Mouse (Mus musculus) ovary, postnatal 10 days (tissue): ENCODE results near the gene Sept11.

ENCODE experiments used
- DNase-seq: peaks from one replicate; pipeline ENCODE4 v3.0.0; 2022; ENCODE audit warnings: low spot score

The Sept11 gene

DNA sequence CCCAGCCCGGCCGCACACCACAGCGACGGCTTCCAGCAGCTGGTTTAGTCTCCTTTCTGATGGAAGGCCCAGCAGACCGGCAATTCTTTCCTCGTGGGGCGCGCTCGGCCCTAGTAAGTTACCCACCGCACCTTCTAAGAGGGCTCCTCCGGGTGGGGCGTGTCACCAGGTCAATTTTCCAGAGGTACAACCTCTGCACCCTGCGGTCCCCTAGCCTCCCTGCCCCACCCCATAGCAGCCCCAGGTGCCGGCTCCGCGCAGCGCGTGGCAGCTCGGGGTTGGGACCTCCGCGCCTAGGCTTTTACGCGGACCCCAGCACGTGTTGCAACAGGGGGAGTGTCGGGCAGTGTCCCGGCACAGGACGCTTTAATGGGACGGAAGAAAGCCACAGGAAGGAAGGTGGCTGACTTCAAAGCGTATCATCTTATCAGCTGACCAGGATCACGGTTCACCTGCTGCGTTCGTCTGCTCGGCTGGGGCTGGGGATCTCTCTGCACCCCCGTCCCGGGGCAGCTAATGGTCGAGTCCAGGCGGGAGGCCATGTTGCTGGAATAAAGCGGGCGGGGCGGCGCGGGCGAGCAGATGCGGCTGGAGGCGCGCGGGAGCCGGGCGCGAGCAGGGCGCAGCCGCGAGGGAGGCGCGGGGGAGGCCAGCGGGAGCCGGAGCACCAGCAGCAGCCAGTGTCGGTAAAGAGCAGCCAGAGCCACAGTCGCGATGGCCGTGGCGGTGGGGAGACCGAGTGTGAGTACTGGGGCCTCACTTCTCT, at the start of gene Sept11:
Gene Sept11, plus strand, starts transcription at position 581 of the 766 bp plus-strand sequence.
- DNase-seq = peak; percentile 95

- DNase-seq = no peak
Observed at GRCm38 (mm10) chr5:93043688-93044583, 49.3 kb upstream of the Sept11 start.

- no peak for DNase-seq
Observed at GRCm38 (mm10) chr5:93044584-93045370, 48.5 kb upstream of the Sept11 start, which contains the start of gene Sowahb. TSS of gene Sowahb (minus strand) at chr5:93045022.

DNA sequence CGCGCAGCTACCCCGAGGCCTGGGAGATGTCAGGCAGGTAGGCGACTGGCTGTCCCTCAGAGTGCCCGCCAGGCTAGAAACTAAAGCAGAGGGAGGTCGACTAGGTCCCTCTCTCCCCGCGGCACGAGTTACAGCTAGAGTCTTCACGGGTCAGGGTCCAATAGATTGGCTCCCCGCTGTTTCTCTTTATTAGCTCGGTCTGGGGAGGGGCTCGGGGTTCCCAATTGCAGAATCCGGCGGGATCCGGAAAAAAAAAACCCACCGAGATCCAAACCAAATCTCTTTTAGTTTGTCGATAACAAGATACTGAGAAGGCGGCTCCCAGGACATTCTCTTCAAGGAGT, 47.9 kb upstream of the Sept11 start:
- no peak for DNase-seq

DNA sequence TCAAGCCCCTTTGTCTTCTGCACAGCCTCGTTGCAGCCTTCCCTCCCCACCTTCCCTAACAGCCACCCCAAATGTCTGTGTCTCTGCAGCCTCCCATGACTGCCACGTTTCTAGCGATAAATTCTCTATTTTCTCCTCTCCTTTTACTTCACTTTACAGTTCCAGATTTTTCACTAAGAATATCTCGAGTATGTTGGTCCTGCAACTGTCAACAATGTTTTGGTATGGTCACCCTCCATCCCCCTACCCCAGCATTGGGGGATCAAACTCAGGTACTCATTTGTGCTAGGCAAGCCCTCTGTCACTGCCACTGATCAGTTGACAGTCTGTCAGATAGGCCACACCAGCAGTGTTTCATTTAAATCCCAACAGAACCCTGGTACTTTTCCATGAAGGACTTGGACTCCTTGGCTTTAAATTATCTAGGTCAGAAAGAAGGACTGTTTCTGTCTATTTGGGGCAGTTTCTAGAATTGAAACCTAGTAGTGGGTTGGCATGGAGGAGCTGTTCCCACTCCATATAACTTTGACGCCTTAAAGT, 46.9 kb upstream of the Sept11 start:
- no peak for DNase-seq

DNA sequence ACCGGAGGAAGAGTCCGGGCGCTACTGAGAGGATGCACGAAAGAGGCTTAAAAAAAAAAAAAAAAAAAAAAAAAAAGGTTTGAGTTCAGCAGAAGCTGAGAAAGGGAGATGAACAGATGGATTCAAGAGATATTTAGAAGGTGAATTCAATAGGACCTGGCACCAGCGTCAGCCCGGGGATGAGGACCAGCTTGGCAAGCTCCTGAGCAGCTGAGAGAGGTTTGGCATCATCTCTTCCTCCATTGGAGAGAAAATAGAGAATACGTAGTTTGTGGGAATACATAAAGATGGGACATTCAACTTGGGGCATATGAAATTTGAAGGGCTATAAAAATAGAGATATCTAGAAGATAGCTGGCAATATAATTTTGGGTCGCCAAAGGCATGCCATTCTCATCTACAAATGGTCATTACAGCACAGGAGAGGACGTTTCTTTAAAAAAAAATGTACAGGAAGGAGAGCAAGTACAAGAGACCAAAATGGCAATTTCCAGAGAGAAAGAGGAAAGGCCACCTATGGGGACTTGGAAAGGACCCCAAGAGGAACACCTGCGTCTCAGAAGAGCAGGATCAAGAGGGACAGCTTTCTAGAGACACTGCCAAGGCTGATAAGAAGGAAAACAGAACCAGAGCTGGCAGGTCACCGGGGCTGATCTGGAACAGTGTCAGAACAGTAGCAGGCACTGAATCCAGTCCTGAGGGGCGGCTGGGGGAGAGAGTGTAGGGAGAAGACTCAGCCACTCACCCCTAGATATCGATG, 44.6 kb upstream of the Sept11 start:
- DNase-seq = no peak

GRCm38 (mm10) chr5:93049971-93050370, 43.3 kb upstream of the Sept11 start:
- DNase-seq = no peak

- DNase-seq = no peak
Observed at GRCm38 (mm10) chr5:93051041-93051440, 42.2 kb upstream of the Sept11 start.

GRCm38 (mm10) chr5:93051951-93052350, 41.3 kb upstream of the Sept11 start:
- DNase-seq = no peak

DNA sequence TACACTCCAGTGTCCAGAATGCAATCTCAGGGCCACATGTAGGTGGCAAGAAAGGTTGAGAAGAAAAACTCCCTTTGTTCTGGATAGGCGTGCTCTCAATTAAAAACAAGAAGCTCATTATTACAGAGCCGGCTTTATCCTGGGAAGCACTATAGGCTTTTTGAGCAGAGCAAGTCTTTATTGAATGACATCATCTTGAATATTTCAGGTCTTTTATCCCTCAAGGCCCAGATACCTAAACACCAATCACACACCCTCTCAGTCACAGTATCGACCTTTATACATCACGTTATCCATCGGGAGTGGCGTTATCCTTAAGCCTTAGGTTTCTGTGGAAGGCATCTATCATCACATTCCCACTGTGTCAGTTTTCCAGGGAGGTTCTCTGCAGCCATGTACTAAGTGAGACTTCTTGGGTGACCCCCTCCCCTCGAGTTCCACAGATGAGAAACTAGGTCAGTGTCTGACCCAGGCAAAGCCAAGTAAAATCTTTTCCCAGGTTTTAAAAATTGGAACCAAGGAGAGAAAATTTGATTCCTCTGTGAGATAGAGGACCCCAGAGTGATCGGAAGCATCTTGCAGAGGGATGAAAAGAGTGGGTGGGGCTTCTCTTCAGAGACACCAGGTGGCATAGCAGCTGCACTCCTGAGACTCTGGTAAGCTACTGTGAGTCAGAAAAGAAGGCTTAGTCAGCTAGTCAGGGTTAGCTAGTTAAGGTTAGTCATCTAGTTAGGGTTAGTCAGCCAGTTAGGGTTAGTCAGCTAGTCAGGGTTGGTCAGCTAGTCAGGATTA, 39.4 kb upstream of the Sept11 start:
- DNase-seq = no peak

DNA sequence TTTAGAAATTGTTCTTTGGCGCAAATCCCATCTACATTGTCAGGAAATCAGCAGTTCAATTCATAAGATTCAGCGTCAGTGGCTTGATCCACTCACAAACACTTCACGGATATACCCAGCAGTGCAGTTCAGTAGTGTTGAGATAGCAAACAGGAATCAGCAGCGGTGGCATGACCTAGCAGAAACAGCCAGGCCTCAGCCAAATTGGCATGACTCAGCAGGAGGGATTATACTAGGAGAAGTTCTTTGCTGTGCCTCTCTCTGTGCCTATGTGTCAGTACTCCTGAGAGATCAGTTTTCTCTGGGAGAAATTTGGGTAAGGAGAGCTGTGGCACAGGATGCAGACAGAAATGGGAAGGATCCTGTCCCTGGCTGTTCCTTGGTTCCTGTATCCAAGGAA, 32.4 kb upstream of the Sept11 start:
- no peak for DNase-seq

DNA sequence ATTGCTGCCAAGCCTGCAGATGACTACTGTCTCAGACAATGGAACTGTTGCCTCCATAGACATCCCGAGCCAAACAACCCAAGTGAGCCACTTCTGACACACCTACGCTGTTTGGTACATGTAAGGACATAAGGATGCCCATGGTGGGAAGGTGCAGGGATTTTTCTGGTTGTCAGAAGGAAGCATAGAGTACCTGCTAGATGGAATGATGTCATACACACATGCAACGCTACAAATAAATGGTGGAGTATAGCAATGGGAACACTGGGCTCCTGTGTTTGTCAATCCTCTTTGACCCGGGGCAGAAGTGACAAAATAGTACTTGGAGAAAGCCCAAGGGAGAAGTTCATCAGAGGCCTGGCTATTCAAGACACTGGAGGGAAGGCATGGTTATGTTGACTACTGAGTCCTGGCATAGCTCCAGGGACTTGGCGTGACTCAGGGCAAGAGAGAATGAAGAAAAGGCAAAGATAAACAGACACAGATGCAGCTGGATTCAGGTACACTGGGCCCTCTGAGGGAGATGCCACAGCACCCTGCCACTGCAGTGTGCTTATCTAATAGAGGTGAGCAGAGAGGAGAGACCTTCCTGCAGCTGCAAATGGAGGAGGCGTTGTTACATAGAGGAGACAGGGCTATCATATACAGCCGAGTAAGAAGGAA, 15.4 kb upstream of the Sept11 start:
- DNase-seq = no peak

DNA sequence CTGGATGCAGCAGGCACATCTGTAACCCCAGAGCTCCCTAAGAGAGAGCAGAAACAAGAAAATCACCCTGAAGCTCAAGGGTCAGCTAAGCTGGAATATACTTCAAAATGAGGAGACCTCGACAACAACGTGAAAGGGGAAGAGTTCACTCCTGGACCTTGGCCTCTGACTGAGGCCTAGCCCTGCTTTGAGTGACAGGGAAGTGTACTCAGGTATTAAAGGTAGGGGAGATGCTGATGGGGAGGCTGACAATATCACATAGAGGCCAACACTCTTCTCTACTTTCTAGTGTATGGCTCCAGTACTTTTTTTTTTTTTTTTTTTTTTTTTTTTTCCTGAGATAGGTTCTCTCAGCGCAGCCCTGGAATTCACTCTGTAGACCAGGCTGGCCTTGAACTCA, 13.6 kb upstream of the Sept11 start:
- DNase-seq = no peak

- DNase-seq = no peak
Observed at GRCm38 (mm10) chr5:93085015-93085598, 8.1 kb upstream of the Sept11 start.

- DNase-seq = no peak
Observed at GRCm38 (mm10) chr5:93085900-93086299, 7.3 kb upstream of the Sept11 start.

DNA sequence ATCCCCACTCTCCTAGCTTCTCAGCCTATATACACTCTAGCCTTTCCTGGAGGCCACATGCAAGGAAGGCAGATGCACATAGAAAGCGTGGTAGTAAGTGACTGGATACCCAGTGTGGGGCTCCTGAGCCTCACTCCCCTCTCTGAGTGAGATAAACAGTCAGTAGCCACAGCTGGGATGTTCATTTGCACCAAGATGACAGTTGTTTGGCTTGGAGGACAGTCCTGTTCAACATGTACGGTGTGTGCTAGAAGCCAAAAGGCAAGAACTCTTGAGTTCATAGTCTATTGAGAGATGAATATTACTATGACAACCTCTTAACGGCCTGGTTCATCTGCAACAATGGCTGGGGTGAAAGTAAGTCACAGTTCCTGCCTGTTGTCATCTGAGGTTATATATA, 2.0 kb upstream of the Sept11 start:
- DNase-seq = no peak

GRCm38 (mm10) chr5:93092147-93092781, 973 bp upstream of the Sept11 start:
- no peak for DNase-seq

DNA sequence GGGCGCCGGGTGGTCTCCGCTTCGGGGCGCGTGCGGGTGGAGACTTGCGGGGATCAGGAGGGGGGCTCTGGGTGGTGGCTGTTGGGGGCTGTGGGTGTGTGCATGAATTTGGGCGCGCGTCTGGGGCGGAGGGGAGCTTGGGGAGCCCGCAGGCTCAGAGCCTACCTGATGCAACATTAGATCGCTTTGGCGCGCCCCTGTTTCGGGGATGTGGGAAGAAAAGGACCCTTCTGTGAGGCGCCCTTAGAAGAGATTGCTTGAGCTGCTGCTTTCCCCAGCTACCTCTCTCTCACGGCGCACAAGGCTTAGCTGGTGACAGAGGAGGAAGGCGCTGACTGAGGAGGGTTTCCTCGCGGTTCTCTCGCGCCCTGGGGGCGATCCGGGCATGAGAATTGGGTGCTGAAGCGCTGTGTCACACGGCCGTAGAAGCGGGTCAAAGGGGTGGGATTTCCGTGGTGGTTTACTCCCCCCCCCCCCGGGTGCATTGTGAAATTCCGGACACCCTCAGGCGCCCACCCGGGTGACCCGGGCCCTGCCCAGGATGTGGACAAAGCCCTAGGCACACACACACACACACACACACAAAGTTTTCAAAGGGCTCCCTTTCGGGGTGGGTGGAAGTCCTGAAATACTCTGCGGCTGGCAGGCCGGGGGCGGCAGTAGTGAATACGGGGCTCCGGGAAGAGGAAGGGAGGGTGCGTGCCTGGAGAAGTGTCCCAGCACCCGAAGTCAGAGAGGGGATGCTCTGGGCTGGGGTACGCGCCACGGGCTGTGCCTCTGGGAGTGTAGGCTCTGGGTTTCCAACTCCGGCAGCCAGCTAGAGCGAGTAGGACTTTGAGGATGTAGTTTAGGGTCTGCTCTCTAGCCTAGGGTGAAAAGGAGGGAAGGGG, 646 bp downstream of the Sept11 start:
- DNase-seq = no peak
